Mouse (Mus musculus) left cerebral cortex, postnatal 14 days (tissue): ENCODE data around the gene Cyba. TPM values are rescaled to one million over a fixed set of nuclear protein-coding genes. Genes with fewer than 3 reads are reported as not detected.

ENCODE experiments used
- DNase-seq, 2 experiments: peaks; one replicate each; pipeline ENCODE4 v3.0.0; 2021 to 2022; ENCODE audit warnings: low spot score in 2 of 2, mixed read lengths in 1 of 2
- intact Hi-C: fragments of 180-260 bp; cut with DNase I; formaldehyde crosslinking; loops from one replicate; pipeline ENCODE4 v1.15.1; 2025
- long read RNA-seq, 2 experiments: library from polyadenylated mRNA; stranded (forward); transcript quantifications; one replicate each; pipeline ENCODE4 v2.0.0; 2021
- total RNA-seq, 2 experiments: library from RNA; stranded (reverse); gene quantifications; 2 replicates each; pipeline ENCODE4 v1.2.3; 2021

Cyba gene
- 1 to 10 TPM; 8.6 to 9.9 TPM for total RNA-seq
- long read RNA-seq, experiment 1, transcript Cyba-201 (6 exons, 744 nt) = major isoform, 6 of 8 reads
- long read RNA-seq, experiment 1, partial matches to known transcripts = 1 of 8 reads
- long read RNA-seq, experiment 1, other reads (novel, unspliced or antisense) = 1 of 8 reads
- long read RNA-seq, experiment 2, transcript Cyba-201 (6 exons, 744 nt) = major isoform, 8 of 9 reads
- long read RNA-seq, experiment 2, partial matches to known transcripts = 0 of 9 reads
- long read RNA-seq, experiment 2, other reads (novel, unspliced or antisense) = 1 of 9 reads

GRCm38 (mm10) chr8:122432443-122433268, at the start of gene Cyba:
Gene Cyba (minus strand): TSS chr8:122432930.
- intact Hi-C loops = no loop called here

GRCm38 (mm10) chr8:122482448-122482847, 49.7 kb upstream of the Cyba start:
- intact Hi-C loops = no loop called here
- DNase-seq = no peak

More at GRCm38 (mm10) chr8:122432443-122433268, at the start of gene Cyba:
- DNase-seq = peak in 1 of 2 experiments; percentile 16

- intact Hi-C loops = loop anchor here (5.0 kb wide), 1 partner anchor 98 kb away; the partner anchor contains the start of gene Zc3h18
- peak; percentile 91 to 94 for DNase-seq
These were observed 43.0 kb upstream of the Cyba start, which contains the start of the genes Rnf166 and Ctu2 for GRCm38 (mm10) chr8:122475580-122476320. Gene Rnf166 (minus strand): TSS chr8:122476064. Gene Ctu2 (plus strand): TSS chr8:122476143.

- peak; percentile 32 to 46 for DNase-seq
- intact Hi-C loops = loop anchor here (5.0 kb wide), 1 partner anchor 98 kb away; the partner anchor contains the start of gene Zc3h18
These were observed 42.3 kb upstream of the Cyba start for GRCm38 (mm10) chr8:122474951-122475560.

GRCm38 (mm10) chr8:122473911-122474421, 41.2 kb upstream of the Cyba start:
- intact Hi-C loops = no loop called here
- no peak for DNase-seq

- intact Hi-C loops = no loop called here
- DNase-seq = no peak
These were observed 38.0 kb upstream of the Cyba start for GRCm38 (mm10) chr8:122470691-122471090.

GRCm38 (mm10) chr8:122469965-122470364, 37.2 kb upstream of the Cyba start:
- intact Hi-C loops = no loop called here
- no peak for DNase-seq

GRCm38 (mm10) chr8:122469407-122469806, 36.7 kb upstream of the Cyba start:
- DNase-seq = no peak
- intact Hi-C loops = no loop called here

- intact Hi-C loops = no loop called here
- DNase-seq = no peak
These were observed 35.1 kb upstream of the Cyba start for GRCm38 (mm10) chr8:122467816-122468215.

- no peak for DNase-seq
- intact Hi-C loops = no loop called here
These were observed 32.3 kb upstream of the Cyba start for GRCm38 (mm10) chr8:122464985-122465384.

- DNase-seq = no peak
- intact Hi-C loops = no loop called here
These were observed 31.2 kb upstream of the Cyba start for GRCm38 (mm10) chr8:122463651-122464640.

- intact Hi-C loops = no loop called here
- DNase-seq = no peak
These were observed 29.8 kb upstream of the Cyba start for GRCm38 (mm10) chr8:122462510-122462909.

- intact Hi-C loops = no loop called here
- DNase-seq = peak; percentile 46 to 67
These were observed 28.9 kb upstream of the Cyba start for GRCm38 (mm10) chr8:122461473-122462148.

- intact Hi-C loops = no loop called here
- DNase-seq = no peak
These were observed 28.1 kb upstream of the Cyba start, which contains the start of gene Snai3 for GRCm38 (mm10) chr8:122460524-122461472. Gene Snai3 (minus strand): TSS chr8:122460733.

- DNase-seq = no peak
- intact Hi-C loops = no loop called here
These were observed 27.3 kb upstream of the Cyba start for GRCm38 (mm10) chr8:122459990-122460389.

- intact Hi-C loops = no loop called here
These were observed 26.6 kb upstream of the Cyba start for GRCm38 (mm10) chr8:122459218-122459900.

More at GRCm38 (mm10) chr8:122459218-122459900, 26.6 kb upstream of the Cyba start:
- no peak for DNase-seq
